Mouse (Mus musculus) midbrain, embryonic 16.5 days (tissue): ENCODE results near the gene Ralbp1. TPM values are rescaled to one million over a fixed set of nuclear protein-coding genes. Genes with fewer than 3 reads are reported as not detected.
A peak's percentile ranks its signal among the peaks of the same experiment; 100 is the strongest.

Experiments used
- ATAC-seq: fragments of 200-750 bp; cut with Nextera tagmentation; 2 replicates; pipeline ENCODE4 v1.8.0; 2017; ENCODE audit warnings: moderate TSS enrichment
- H3K27ac ChIP-seq: fragments of 300-500 bp; sonication (generic); 2 replicates; pipeline ENCODE4 v1.5.1; 2014; ENCODE audit warnings: mild to moderate bottlenecking, low read length, mixed read lengths
- H3K27me3 ChIP-seq: fragments of 300-500 bp; sonication (generic); 2 replicates; pipeline ENCODE4 v1.6.1; 2014; ENCODE audit warnings: low read depth, low read length, mixed read lengths; ENCODE audit not compliant: control insufficient read depth, insufficient read depth
- H3K36me3 ChIP-seq: fragments of 300-500 bp; sonication (generic); 2 replicates; pipeline ENCODE4 v1.6.1; 2014; ENCODE audit warnings: mild to moderate bottlenecking, low read length, moderate library complexity, mixed read lengths; ENCODE audit not compliant: control insufficient read depth, insufficient read depth
- H3K4me1 ChIP-seq: fragments of 300-500 bp; sonication (generic); 2 replicates; pipeline ENCODE4 v1.6.1; 2014; ENCODE audit warnings: mild to moderate bottlenecking, low read length, mixed read lengths; ENCODE audit not compliant: control insufficient read depth, insufficient read depth
- H3K4me2 ChIP-seq: fragments of 300-500 bp; sonication (generic); 2 replicates; pipeline ENCODE4 v1.6.1; 2014; ENCODE audit warnings: mild to moderate bottlenecking, low read length, mixed read lengths
- H3K4me3 ChIP-seq: fragments of 300-500 bp; sonication (generic); 2 replicates; pipeline ENCODE4 v1.5.1; 2014; ENCODE audit warnings: low read depth, mild to moderate bottlenecking, low read length, moderate library complexity, mixed read lengths
- H3K9ac ChIP-seq: fragments of 300-500 bp; sonication (generic); 2 replicates; pipeline ENCODE4 v1.6.1; 2014; ENCODE audit warnings: low read depth, low read length, mixed read lengths
- H3K9me3 ChIP-seq: fragments of 300-500 bp; sonication (generic); replicated peaks from 2 replicates; pipeline ENCODE4 v1.6.1; 2014; ENCODE audit warnings: mild to moderate bottlenecking, low read length, mixed read lengths; ENCODE audit not compliant: control insufficient read depth, poor library complexity, severe bottlenecking
- WGBS: fragments of 180-500 bp; shearing (Covaris S2); extraction: QIAGEN DNeasy Blood & Tissue Kit; methylation state at CpG from one replicate; pipeline ENCODE4 v1.1.7; 2014; 5-methylcytosine and 5-hydroxymethylcytosine counted together
- polyA plus RNA-seq: library from polyadenylated mRNA; unstranded; fragments of >200 nt; fragmentation: Nextera tagmentation; extraction: Ambion mirVana; gene quantifications from 2 replicates; pipeline ENCODE4 v1.2.1, GENCODE M21; 2015

The Ralbp1 gene
- polyA plus RNA-seq, 1 experiment from 2014 or later = 50.2 TPM

- no peak for ATAC-seq
- WGBS = 95% methylated on average over 13 of the region's 13 CpGs
- peaks cover 21% of the 10 kb centered on the region for H3K36me3 ChIP-seq
Measured at GRCm38 (mm10) chr17:65830216-65830863, 55.3 kb downstream of the Ralbp1 start.

GRCm38 (mm10) chr17:65828951-65829350, 56.6 kb downstream of the Ralbp1 start:
- H3K27ac ChIP-seq = no peak overlapping the region
- 91% methylated on average over 11 of the region's 11 CpGs for WGBS
- H3K4me1 ChIP-seq = no peaks in the 10 kb centered on the region; the same call in 1 of the 2 replicates
- ATAC-seq = no peak
- H3K4me3 ChIP-seq = no peak overlapping the region
- peaks cover 20% of the 10 kb centered on the region for H3K36me3 ChIP-seq
- no peak overlapping the region for H3K9ac ChIP-seq
- no peak overlapping the region for H3K4me2 ChIP-seq
- no peaks in the 10 kb centered on the region for H3K9me3 ChIP-seq
- no peaks in the 10 kb centered on the region for H3K27me3 ChIP-seq

More at GRCm38 (mm10) chr17:65830216-65830863, 55.3 kb downstream of the Ralbp1 start:
- H3K4me1 ChIP-seq = no peaks in the 10 kb centered on the region; the same call in 1 of the 2 replicates
- H3K27me3 ChIP-seq = no peaks in the 10 kb centered on the region
- H3K4me2 ChIP-seq = no peak overlapping the region
- no peak overlapping the region for H3K4me3 ChIP-seq
- no peaks in the 10 kb centered on the region for H3K9me3 ChIP-seq
- H3K9ac ChIP-seq = no peak overlapping the region
- H3K27ac ChIP-seq = no peak overlapping the region

GRCm38 (mm10) chr17:65827904-65828303, 57.7 kb downstream of the Ralbp1 start:
- no peak for ATAC-seq
- no peak overlapping the region for H3K27ac ChIP-seq
- no peaks in the 10 kb centered on the region; the same call in 1 of the 2 replicates for H3K4me1 ChIP-seq
- H3K9me3 ChIP-seq = no peaks in the 10 kb centered on the region
- H3K27me3 ChIP-seq = no peaks in the 10 kb centered on the region
- no peak overlapping the region for H3K4me3 ChIP-seq
- H3K36me3 ChIP-seq = peaks cover 17% of the 10 kb centered on the region
- WGBS = 88% methylated on average over 5 of the region's 5 CpGs
- no peak overlapping the region for H3K9ac ChIP-seq
- H3K4me2 ChIP-seq = no peak overlapping the region

GRCm38 (mm10) chr17:65827119-65827840, 58.3 kb downstream of the Ralbp1 start:
- WGBS = 50% methylated on average over 16 of the region's 16 CpGs
- peaks cover 16% of the 10 kb centered on the region for H3K36me3 ChIP-seq
- H3K4me2 ChIP-seq = no peak overlapping the region

GRCm38 (mm10) chr17:65826257-65826656, 59.3 kb downstream of the Ralbp1 start:
- Histone ChIP-seq H3K36me3 (peaks cover 14% of the 10 kb centered on the region), H3K4me1 (no peaks in the 10 kb centered on the region; the same call in 1 of the 2 replicates), H3K27ac (no peak overlapping the region), H3K4me3 (no peak overlapping the region), H3K9me3 (no peaks in the 10 kb centered on the region), H3K27me3 (no peaks in the 10 kb centered on the region), H3K9ac (no peak overlapping the region), H3K4me2 (no peak overlapping the region)
- WGBS = 59% methylated on average over 9 of the region's 9 CpGs
- ATAC-seq = no peak

More at GRCm38 (mm10) chr17:65827119-65827840, 58.3 kb downstream of the Ralbp1 start:
- 0 out of 2 replicates have a peak, but pooled peaks have one; percentile 33 for ATAC-seq
- no peaks in the 10 kb centered on the region; the same call in 1 of the 2 replicates for H3K4me1 ChIP-seq
- H3K4me3 ChIP-seq = no peak overlapping the region
- H3K27ac ChIP-seq = no peak overlapping the region
- H3K27me3 ChIP-seq = no peaks in the 10 kb centered on the region
- H3K9ac ChIP-seq = no peak overlapping the region
- H3K9me3 ChIP-seq = no peaks in the 10 kb centered on the region

- Histone ChIP-seq H3K36me3 (peaks cover 9% of the 10 kb centered on the region), H3K9ac (no peak overlapping the region), H3K4me3 (no peak overlapping the region), H3K27ac (no peak overlapping the region), H3K4me1 (no peaks in the 10 kb centered on the region; the same call in 1 of the 2 replicates), H3K4me2 (no peak overlapping the region), H3K27me3 (no peaks in the 10 kb centered on the region), H3K9me3 (no peaks in the 10 kb centered on the region)
- ATAC-seq = no peak
- 94% methylated on average over 10 of the region's 10 CpGs for WGBS
Measured at GRCm38 (mm10) chr17:65824246-65824645, 61.4 kb downstream of the Ralbp1 start.

GRCm38 (mm10) chr17:65822423-65822822, 63.2 kb downstream of the Ralbp1 start:
- no peaks in the 10 kb centered on the region for H3K9me3 ChIP-seq
- 94% methylated on average over 5 of the region's 5 CpGs for WGBS
- H3K27me3 ChIP-seq = no peaks in the 10 kb centered on the region
- H3K9ac ChIP-seq = no peak overlapping the region
- peaks cover 13% of the 10 kb centered on the region for H3K36me3 ChIP-seq
- no peak overlapping the region for H3K4me3 ChIP-seq
- H3K4me1 ChIP-seq = no peaks in the 10 kb centered on the region; the same call in 1 of the 2 replicates
- H3K27ac ChIP-seq = no peak overlapping the region
- no peak for ATAC-seq
- H3K4me2 ChIP-seq = no peak overlapping the region

GRCm38 (mm10) chr17:65820197-65820596, 65.4 kb downstream of the Ralbp1 start:
- H3K4me2 ChIP-seq = no peak overlapping the region
- no peaks in the 10 kb centered on the region for H3K4me1 ChIP-seq
- H3K9ac ChIP-seq = no peak overlapping the region
- no peak overlapping the region for H3K27ac ChIP-seq
- H3K36me3 ChIP-seq = peaks cover 24% of the 10 kb centered on the region
- WGBS = 73% methylated on average over 5 of the region's 5 CpGs
- H3K27me3 ChIP-seq = no peaks in the 10 kb centered on the region
- no peak for ATAC-seq
- H3K4me3 ChIP-seq = no peak overlapping the region
- H3K9me3 ChIP-seq = no peaks in the 10 kb centered on the region

- Histone ChIP-seq H3K4me1 (no peaks in the 10 kb centered on the region), H3K36me3 (peaks cover 43% of the 10 kb centered on the region), H3K27me3 (no peaks in the 10 kb centered on the region), H3K9ac (no peak overlapping the region), H3K4me3 (no peak overlapping the region), H3K9me3 (no peaks in the 10 kb centered on the region), H3K27ac (no peak overlapping the region), H3K4me2 (no peak overlapping the region)
- no peak for ATAC-seq
- 97% methylated on average over 8 of the region's 8 CpGs for WGBS
Measured at GRCm38 (mm10) chr17:65813763-65814162, 71.8 kb downstream of the Ralbp1 start.
